Mouse (Mus musculus): Measurements from ENCODE around the gene Arhgef25.
"Not testable (repeated sequence)": the region's sequence is repeated elsewhere in the genome, so short reads cannot be mapped to it uniquely, and the experiment has no call there.

The Arhgef25 gene

GRCm38 (mm10) chr10:127204589-127204988, 14.7 kb upstream of the Arhgef25 start:
- DNase-seq (ENCODE audit: low spot score): no peak

GRCm38 (mm10) chr10:127203106-127203505, 13.2 kb upstream of the Arhgef25 start:
- no peak for DNase-seq (ENCODE audit: low spot score)

GRCm38 (mm10) chr10:127200279-127200678, 10.4 kb upstream of the Arhgef25 start:
- no peak for DNase-seq (ENCODE audit: low spot score)

DNA sequence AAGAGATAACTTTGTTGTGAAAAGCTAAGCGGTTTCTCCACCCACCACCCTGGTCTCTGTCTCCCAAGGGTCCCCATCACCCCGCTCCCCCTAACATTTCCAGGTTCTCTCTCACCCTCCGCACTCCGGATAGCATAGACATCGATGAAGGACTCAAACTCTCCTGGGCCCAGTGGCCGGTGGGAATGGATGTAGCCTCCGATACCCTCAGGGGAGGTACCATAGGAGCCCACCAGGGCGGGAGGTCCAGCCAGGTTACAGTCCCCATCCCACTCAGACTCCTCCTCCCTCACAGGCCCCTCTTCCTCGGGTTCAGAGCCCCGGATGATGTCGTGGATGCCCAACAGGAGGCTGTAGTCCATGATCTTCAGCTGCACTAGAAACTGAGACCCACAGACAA, 9.6 kb upstream of the Arhgef25 start:
- DNase-seq (ENCODE audit: low spot score): no peak

- DNase-seq (ENCODE audit: low spot score): no peak
These were observed 9.2 kb upstream of the Arhgef25 start for GRCm38 (mm10) chr10:127199068-127199467.

DNA sequence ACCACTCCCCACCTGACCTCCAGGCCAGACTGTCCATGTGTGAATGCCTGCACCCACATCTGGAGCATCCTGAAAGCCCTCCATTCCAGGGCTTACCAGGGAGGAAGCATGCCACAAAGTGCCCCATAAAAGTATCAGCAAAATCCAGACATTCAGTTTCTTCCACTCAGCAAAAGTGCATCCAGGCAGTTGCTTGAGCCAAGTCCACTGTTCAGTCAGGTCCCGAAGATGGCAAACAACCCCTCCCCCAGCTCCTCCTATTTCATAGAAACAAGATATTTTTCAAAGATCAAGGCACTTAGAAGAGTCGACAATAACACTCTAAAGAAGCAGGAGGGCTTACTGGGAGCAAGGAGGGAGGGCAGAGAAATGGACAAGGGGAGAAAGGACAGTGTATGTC, 8.6 kb upstream of the Arhgef25 start:
- DNase-seq (ENCODE audit: low spot score): no peak

DNA sequence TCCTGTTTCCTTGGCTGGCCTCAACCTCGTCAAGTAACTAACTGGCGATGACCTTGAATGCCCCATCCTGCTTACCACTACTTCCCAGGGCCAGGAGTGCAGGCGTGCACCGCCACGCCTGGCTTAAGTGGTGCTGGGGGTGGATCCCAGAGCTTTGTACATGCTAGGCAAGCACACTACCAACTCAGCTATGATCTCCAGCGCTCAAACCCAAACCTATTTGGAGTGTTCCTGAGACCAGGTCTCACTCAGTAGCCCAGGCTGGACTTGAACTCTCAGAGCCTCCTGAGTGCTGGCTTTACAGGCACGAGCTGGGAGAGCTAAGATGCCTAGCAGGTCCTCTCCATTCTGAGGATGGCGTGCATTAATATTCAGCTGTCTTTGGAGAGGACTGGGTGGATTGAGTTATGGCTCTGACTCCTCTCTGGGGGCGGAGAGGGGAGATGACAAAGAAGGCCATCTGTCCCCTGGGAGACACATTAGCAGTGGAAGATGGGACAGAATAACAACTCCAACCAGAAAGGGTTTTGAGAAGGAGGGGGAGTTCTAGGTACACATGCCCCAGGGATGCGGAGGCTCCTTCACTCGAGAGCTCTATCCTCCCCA, 7.7 kb upstream of the Arhgef25 start:
- no peak for DNase-seq (ENCODE audit: low spot score)

DNA sequence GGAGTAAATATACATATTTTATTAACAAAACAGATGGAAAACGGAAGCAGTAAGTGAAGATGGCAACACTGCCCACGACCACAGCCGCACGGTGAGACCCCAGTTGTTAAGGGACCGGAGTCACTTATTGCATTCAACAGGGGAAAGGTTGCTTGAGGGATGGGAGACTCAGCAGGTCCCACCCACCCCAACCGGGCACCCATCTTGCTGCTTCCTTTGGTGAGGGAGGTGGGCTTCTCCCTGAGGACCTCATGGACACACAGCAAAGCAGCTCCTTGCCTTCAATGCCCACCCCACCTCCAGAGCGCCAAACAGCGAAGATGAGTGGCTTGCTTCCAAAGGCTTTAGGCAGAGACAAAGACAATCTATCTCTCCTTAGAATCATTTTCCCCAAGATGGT, 7.2 kb upstream of the Arhgef25 start:
- no peak for DNase-seq (ENCODE audit: low spot score)

DNA sequence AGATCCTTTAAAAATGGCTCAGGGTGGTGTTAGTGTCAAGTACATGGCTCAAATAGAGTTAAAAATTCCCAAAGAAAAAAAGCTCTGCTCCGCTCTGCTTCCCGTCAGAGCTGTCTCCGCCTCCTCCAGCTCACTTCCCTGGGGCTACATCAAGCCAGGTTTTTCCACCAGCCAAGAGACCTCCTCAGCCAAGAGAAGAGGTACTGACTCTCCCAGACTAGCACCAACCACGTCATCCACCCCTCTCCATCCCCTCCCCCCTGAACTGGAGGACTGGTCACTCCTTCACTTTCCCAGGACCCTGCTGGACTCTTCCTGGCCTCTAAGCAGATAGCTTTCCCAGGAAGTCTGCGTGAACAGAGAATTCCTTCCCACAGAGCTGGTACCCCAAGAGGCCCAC, 6.5 kb upstream of the Arhgef25 start:
- DNase-seq (ENCODE audit: low spot score): peak; percentile 60

DNA sequence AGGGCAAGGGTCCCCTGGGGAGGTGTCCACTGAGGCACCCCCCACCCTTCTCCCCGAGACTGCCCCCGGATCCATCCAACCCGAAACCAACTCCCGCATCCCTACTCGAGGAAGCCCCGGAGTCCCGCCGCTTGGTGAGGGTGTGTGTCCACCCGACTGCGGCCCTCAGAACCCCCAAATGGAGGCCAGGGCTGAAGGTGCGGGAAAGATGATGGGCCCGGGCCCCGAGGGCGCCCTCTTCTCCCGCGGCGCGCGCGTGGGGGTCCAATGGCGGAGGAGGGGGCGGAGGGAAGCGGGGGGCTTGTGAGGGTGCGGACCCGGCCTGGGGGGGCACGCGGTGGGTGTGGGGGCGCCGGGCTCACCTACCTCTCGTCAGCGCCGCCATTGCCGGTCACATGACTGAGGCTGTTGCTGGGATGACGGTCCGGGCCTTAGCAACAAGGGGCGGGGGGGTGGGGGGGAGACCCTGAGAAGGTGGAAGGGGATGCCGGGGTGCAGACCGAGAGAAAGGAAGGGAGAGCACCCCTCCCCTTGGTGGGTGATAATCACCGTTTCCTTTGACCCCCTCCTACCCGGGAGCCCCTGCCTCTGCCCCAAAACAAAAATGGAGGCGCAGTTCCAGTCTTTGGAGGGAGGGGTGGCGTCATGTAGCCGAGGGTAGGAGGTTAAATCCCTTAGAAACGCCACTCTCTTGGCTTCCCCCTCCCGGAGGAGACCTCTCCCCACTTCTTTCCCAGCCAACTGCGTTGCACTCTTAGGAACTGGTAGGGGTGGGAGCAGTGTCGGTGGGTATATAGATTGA, 5.6 kb upstream of the Arhgef25 start, which contains the start of gene Dtx3:
TSS of gene Dtx3 (minus strand) at position 401 of the 802 bp plus-strand sequence.
- DNase-seq (ENCODE audit: low spot score): peak; percentile 54

GRCm38 (mm10) chr10:127194428-127195327, 4.8 kb upstream of the Arhgef25 start:
- peak; percentile 56 for DNase-seq (ENCODE audit: low spot score)

GRCm38 (mm10) chr10:127193011-127193410, 3.1 kb upstream of the Arhgef25 start:
- DNase-seq (ENCODE audit: low spot score): no peak

GRCm38 (mm10) chr10:127192057-127192328, 2.1 kb upstream of the Arhgef25 start:
- not testable (repeated sequence) for DNase-seq (ENCODE audit: low spot score)

DNA sequence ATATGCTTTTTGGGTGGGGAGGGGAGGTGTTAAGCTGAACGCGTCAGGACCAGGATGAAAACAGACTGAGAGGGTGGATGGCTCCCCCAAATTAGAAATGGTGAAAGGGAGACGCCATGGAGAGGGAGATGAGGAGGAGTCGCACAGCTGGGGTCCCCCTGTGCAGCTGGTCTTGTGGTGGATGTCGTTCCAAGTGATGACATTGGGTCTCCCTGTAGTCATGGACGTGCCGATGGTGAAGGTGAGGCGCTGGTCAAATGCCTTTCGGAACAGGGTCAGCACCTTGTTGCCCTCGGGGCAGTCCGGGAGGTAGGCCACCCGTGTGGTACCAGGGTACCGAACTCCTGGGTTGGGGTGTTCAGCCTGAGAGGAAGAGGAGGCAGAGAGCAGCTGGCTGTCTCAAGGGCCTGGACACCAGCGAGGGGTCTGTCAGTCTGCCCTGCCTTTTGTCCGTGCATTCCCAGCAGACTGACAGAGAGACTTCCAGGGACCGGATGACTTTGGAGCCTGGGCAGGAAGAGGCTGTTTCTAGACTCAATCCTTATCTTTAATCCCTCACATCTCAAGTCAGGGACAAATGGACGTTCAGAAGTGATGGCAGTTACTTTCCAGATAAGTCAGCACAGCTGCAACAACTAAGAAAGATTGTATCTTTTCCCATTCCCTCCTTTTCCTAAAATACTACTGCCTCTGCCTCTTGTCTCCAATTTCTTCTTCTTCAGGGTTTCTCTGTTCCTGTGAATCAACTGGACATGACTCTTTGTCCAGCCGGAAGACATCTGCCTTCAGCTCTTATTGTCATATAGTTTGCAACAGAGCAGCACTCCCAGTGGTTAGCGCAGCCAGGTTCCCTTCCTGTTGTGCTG, 1.5 kb upstream of the Arhgef25 start:
- DNase-seq (ENCODE audit: low spot score): no peak

DNA sequence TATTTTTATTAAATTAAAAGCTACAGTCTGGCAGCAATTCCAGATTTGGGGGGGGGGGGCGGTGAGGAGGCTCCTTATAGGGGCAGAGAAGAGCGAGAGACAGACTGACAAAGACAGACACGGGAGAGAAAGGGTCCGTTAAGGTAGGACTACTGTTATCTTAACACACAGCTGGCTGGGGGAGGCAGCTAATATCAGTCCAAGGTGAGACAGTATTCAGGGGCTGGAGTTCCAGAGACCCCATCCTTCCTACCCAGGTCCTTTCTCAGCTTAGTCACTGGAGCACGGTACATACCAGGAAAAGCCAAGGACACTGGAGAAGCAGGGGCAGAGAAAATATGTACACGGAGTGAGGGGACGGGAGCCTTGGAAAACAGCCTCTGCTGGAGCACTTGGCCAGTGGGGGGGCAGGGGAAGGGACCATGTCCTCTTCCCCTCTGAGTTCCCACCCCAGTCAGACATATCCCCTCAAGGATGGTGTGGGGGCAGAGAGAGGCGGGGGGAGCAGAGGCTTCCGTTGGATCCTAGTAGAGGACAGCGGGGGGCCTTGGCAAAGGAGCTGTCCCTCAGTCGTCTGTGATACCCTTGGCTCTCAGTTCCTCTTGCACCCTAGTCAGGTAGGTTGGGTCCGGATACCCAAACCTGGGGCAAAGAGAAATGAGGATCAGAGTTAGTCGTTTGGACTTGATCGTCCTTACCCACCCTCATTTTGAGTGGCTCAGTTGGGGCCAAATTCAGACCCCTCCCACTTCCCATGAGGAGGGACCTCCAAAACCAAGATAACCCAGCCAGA, 711 bp upstream of the Arhgef25 start:
- DNase-seq (ENCODE audit: low spot score): no peak

GRCm38 (mm10) chr10:127189116-127189650, 700 bp downstream of the Arhgef25 start:
- DNase-seq (ENCODE audit: low spot score): peak; percentile 62

DNA sequence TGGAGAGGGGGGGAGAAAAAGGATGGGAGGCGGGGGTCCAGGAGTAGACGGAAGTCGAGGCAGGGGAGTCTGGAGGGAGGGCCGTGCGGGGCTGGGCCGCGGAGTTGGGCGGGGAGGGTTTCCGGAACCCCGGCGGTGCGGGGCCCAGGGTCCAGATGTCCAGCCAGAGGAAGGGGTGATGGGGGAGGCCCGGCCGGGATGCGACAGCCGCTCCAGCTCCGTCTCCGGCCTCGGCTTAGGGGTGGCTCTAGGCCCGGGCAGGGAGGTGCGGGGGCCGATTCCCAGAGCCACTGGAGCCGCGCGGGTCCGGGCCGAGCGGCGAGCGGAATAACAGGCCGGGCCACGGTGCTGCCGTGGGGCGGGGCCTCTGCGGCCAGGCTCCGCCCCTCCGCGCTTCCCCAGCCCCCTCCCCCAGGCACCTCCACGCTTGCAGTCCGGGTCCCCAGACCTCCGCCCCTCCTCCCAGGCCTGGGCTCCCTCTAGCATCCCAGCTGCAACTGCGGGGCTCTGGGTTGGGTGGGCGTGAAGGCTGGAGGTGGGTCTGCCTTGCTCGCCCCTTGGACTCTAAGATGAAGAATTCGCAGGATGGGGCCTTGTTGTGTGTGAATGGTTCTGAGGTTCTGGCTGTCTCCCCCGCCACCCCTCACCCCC, 1.3 kb downstream of the Arhgef25 start:
- peak; percentile 85 for DNase-seq (ENCODE audit: low spot score)

- DNase-seq (ENCODE audit: low spot score): no peak
These were observed 1.8 kb downstream of the Arhgef25 start for GRCm38 (mm10) chr10:127188079-127188453.

GRCm38 (mm10) chr10:127187371-127188078, 2.4 kb downstream of the Arhgef25 start:
- no peak for DNase-seq (ENCODE audit: low spot score)

GRCm38 (mm10) chr10:127186451-127186850, 3.4 kb downstream of the Arhgef25 start:
- no peak for DNase-seq (ENCODE audit: low spot score)
